Mouse (Mus musculus) kidney, postnatal 10 days (tissue): Measurements from ENCODE around the gene Trabd.

Experiments
- DNase-seq: peaks from one replicate; pipeline ENCODE4 v3.0.0; 2021; ENCODE audit warnings: mixed read lengths

Trabd gene

DNA sequence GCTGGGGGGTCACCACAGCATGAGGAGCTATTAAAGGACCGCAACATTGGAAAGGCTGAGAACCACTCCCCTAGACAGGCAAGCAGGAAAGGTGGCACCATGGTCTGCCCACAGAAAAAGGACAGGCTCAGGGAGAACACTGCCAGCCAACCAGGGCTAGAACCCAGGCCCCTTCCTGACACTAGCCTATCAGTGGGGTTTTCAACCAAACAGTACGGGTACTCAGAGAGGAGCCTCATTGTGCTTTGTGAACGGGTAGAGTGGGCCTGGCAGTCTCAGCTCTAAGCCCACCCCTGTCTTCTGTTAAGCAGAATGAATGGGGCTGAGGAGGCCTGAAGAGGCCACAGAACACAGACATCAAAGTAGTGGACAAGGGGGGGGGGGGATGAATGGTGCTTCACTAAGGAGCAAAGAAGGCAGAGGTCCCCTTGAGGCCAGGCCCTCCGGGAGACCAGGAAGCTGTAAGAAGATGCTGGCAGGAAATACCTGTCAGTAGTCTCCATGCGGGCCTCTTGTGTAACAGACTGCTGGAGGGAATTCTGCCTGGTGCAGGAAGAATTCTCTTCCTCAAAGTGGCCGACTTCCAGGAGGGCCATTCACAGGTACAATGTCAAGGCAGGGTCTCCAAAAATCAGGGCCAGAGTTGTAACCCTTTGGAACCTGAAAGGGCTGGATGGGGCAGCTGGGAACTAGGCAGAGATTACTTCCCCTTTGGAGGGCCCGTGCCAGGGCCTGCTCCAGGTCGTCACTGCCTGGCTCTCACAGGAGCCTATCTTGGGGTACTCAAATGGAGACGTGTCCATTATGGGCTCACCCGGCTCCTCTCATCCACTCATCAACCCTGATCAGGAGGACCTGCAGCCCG lies at the start of gene Trabd:
Trabd (plus strand) TSS at position 512 of the 865 bp plus-strand sequence.
- peak; percentile 26 for DNase-seq

DNA sequence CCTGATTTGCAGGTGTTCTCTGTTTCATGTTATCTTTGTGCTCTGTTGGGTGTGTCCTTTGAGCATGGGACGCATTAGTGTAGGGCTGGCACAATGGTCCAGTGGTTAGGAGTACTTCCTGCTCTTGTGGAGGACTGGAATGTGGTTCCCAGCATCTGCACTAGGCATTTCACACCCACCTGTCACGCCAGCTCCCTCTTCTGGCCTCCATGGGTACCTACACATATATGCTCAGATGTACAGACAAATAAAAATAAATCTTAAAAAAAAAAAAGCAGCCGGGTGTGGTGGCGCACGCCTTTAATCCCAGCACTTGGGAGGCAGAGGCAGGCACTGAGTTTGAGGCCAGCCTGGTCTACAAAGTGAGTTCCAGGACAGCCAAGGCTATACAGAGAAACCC lies 30.5 kb upstream of the Trabd start:
- DNase-seq: no peak

DNA sequence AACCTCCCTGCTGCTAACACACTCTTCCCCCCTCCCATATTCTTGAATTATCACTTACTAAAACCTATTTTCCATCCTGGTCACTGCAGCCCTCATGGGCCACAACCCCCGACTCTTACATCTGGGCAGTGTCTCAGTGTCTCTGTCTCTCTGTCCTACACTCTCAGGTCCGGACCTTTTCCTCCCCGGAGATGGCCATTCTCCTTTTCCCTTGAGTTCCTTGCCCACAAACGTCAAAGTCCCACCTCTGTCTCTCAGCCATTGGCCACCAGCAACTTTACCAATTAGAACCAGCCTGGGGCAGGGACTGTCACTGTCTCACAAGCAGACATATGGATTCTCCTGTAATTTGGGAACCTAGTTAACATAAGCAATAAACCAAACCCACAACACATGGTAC lies 28.6 kb upstream of the Trabd start:
- no peak for DNase-seq

DNA sequence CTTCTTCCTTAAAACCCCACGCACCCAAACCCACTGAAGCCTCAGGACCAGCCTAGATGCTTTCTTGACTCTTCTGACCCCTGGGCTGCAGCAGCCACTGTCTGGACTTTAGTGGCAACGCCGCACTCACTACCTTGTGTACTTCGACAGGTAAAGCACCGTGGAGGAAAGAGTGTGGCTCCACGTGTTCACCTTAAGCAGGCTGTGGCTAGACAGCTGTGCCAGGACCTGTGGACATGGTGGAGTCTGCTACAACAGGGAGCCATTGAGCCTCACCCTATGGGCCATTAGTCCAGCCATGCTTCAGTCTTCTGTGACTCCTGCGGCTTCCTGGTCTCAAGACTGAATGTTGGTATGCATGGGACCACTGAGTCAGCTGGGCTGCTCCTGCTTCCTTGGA lies 20.3 kb upstream of the Trabd start:
- DNase-seq: no peak

DNA sequence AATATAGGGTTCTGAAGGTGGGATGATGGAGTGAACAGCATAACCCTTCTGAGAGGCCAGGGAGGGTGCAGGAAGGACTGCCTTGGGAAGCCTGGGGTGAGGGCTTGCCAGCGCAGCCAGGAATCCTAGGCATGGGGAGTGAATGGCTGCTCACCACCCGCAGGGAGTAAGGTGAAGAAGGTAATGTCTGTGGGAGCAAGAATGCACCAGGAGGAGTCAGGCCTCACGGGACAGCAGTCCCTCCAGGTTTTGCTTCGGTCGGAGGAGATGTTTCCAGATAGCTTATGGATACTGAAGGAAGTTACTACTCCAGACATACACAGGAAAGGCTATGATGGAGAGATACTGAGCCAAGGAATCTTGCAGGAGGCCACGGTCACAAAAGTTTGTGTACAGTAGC lies 16.2 kb upstream of the Trabd start:
- no peak for DNase-seq

DNA sequence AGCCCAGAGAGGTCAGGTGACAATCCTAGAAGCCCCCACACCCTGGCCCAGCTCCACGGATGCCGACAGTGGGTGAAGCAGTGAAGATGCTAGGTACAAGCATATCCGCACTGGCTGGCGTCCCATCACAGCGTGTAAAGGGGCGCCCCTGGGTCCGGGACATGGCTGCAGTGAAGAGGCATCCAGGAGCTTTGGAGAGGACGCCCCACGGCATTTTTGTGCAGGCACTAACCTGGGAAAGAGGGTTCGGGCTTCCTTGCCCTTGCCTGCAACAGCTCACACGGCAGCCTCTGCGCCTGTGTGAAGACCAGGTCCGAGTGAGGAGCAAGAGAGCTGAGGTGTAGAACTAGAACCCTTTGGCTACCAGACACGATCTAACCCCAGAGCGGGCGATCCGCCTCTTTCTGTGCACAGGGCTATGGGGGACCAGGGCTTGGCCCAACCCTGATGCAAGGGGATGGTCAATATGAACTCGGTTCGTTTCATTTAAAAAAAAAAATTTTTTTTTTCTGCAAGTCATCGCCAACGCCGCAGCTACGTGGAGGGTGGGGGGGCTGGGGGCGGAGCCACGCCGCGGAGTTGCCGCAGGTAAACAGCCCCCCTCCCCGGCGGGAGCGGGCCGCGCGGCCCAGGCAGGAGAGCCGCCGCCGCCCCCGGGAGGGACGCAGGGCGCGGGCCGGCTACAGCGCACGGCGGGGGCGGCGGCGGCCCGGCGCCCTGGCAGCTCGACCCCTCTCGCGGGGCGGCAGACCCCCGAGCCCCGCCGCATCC lies 15.6 kb upstream of the Trabd start, which contains the start of gene Panx2:
Panx2 (plus strand) TSS at position 574 of the 771 bp plus-strand sequence.
- DNase-seq: peak; percentile 19

DNA sequence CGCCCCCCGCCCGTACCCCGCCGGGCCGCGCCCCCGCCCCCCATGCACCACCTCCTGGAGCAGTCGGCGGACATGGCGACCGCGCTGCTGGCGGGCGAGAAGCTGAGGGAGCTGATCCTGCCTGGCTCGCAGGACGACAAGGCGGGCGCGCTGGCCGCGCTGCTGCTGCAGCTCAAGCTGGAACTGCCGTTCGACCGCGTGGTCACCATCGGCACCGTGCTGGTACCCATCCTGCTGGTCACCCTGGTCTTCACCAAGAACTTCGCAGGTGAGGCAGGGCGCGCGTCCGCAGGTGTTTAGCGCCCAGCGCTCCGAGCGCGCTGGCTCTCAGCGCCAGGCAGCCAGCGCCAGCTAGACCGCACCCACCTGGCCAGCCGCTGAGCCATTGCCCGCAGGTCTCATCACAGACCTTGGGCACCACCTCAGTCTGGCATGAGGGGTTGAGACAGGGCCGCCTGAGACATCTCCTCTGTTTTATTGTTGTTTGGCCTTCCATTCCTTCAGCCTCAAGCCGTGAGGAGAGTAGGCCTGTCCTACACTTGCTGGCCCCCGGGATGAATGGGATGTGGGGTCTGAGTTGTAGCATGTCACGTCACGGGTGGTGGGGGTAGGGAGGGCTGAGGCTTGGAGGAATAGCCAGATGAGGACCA lies 14.8 kb upstream of the Trabd start:
- peak; percentile 53 for DNase-seq

DNA sequence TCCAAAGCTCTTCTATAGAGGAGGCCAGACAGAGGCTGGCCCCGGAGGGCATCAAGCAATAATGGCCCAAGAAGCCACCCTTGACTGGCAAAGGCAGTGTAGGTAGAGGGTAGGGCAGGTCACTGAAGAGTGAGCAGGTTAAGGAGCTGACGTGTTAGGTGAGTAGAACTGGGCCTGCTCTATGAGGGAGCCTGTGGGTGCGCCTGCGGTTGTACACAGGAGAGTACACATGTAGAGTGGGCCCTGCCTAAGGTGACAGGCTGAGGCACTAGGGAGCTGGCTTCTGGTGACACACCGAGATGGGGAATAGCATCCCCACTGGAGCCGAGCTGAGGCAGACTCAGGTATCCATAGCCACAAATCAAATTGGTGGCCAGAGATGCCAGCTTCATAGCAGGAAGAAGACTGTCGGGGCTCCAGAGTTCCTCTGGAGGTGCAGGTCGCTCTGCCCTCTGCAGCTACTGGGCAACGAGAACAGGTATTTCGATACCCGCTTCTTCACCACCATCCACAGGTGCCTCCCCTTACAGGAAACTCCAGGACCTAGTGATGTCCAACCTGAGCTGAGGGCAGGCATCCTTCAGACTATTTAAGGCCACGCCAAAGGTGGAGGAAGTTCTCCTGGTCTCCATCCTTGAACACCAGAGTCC lies 14.0 kb upstream of the Trabd start:
- peak; percentile 3 for DNase-seq

DNA sequence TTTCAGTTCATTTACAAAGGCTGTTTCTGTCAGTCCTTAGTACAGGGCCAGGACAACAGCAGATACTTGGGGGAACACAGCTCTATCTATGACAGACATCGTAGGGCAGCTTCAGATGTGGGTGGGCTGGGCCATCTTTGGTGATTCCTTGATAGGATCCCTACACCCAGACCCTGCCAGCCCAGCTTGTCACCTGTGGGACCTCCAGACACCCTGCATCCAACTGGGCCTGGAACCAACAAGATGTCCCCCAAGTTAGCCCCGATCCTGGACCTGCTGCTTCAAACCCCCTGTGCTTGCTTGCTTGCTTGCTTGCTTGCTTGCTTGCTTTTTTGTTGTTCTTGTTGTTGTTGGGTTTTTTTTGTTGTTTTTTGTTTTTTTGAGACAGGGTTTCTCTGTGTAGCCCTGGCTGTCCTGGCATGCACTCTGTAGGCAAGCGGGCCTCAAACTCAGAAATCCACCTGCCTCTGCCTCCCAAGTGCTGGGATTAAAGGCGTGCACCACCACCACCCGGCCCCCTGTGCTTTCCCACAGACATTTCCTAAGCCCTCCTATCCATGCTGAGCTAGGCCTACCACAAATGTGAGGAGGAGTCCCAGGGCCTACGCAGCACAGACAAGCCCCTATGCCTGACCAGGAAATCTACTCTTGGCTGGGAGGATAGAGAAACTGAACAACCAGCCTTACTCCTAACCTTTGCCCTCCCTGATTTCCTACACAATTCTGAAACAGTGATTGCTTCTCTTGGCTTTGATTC lies 13.0 kb upstream of the Trabd start:
- peak; percentile 2 for DNase-seq

DNA sequence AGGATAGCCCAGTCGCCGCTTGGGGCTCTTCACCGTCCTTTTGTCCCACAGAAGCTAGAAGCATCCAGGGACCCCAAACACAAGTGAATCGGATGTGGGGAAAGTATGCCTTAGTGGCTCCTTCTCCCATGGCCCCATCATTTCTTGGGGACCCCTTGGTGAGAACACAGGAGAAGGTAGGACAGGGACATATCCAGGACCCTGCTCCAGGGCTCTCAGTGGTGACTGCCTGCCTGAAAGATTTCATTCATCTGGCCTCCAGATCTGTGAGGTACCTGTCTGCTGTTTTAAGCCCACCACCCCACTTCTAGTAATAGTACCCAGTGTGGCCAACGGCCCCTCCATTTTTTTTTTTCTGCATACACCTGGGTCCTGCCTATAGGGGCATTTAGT lies 12.4 kb upstream of the Trabd start:
- DNase-seq: no peak

DNA sequence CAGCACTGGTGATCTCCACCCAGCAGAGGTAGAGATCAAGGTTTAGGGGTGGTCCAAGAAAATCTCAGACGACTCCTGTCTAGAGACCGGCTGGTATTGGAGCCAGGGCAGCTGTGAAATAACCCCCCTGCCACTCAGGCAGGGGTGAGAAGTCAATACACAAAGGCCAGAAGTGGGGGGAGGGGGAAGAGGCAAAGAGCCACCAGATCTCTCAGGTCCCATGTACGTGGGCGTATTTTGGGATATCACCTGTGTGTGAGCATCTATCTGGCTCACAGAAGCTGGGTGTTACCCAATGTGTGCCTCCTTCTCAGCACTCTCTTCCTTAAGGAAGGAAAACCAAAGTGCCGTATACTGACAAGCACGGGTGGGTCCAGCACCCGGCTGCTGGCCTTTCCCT lies 11.9 kb upstream of the Trabd start:
- DNase-seq: peak; percentile 2

DNA sequence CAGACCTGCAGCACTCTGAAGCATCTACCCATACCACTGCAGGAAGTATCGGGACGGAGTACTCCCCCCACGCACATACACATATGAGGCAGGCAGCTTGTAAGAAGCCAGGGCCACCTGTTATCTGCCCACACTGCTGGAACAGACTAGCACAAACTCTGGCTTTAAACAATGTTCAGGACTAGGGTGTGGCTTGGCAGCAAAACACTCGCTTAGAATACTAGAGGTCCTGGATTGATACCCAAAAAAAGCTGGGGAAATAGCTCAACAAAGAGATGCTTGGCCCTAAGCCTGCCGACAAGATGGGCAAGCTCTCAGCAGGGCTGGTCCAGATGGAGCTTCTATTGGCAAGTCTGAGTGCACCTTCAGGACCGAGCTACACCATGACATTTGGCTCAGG lies 11.4 kb upstream of the Trabd start:
- peak; percentile 2 for DNase-seq

DNA sequence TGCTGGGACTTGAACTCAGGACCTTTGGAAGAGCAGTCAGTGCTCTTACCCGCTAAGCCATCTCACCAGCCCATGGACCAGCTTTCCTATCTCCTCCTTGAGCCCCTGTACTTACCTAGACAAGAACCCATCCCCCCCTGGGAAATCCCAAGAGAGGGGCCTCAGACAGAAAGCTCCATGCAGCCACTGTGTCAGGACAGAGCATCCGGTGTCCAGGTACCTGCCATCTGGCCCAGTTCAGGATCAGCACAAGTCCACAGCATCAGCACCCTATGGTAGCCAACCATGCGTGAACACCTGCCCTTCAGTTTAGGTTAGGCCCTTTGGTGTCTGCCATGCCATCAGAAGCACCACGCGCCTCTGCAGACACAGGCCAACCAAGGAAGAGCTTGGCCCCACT lies 10.0 kb upstream of the Trabd start:
- DNase-seq: peak; percentile 2

DNA sequence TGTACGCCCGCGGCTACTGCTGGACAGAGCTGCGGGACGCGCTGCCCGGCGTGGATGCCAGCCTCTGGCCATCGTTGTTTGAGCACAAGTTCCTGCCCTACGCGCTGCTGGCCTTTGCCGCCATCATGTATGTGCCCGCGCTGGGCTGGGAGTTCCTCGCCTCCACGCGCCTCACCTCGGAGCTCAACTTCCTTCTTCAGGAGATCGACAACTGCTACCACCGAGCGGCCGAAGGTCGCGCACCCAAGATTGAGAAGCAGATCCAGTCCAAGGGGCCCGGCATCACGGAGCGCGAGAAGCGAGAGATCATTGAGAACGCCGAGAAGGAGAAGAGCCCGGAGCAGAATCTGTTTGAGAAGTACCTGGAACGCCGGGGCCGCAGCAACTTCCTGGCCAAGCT lies 7.3 kb upstream of the Trabd start:
- no peak for DNase-seq

DNA sequence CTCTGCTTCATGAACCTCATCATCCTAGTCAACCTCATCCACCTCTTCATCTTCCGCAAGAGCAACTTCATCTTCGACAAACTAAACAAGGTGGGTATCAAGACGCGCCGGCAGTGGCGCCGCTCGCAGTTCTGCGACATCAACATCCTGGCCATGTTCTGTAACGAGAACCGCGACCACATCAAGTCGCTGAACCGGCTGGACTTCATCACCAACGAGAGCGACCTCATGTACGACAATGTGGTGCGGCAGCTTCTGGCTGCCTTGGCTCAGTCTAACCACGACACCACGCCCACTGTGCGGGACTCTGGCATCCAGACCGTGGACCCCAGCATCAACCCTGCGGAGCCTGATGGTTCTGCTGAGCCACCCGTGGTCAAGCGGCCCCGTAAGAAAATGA lies 6.7 kb upstream of the Trabd start:
- no peak for DNase-seq

DNA sequence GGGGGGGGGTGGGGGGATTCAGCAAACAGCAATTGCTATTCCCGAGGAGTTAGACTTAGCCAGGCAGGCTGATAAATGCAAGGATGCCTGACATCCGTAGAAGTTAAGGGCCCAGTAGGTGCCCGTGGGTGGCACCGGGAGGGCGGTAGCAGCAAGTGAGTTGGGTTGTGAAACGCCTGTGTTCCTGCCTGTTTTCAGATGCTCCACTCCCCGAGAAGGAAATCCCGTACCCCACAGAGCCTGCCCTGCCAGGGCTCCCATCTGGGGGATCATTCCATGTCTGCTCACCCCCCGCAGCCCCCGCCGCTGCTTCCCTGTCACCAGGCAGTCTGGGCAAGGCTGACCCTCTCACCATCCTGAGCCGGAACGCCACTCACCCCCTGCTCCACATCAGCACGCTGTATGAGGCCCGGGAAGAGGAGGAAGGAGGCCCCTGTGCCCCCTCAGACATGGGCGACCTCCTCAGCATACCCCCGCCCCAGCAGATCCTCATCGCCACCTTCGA lies 5.5 kb upstream of the Trabd start:
- DNase-seq: no peak

DNA sequence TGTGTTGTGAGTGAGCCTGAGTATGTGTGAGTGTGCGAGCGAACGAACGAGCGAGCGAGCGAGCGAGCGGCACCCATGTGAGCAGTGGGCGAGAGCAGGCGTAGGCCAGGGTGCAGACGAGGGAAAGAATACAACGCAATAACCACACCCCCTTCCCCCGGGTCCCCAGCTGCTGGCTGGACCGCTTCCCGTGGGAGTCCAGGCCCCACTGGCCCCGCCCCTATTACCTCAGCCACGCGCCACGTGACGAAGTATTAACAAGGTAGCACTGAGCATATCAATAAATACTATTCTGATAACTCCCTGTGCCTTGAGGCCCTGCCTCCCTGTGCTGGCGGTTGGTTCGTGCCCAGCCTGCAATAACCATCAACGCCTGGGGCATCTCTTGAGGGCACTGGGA lies 4.3 kb upstream of the Trabd start:
- DNase-seq: peak; percentile 14

DNA sequence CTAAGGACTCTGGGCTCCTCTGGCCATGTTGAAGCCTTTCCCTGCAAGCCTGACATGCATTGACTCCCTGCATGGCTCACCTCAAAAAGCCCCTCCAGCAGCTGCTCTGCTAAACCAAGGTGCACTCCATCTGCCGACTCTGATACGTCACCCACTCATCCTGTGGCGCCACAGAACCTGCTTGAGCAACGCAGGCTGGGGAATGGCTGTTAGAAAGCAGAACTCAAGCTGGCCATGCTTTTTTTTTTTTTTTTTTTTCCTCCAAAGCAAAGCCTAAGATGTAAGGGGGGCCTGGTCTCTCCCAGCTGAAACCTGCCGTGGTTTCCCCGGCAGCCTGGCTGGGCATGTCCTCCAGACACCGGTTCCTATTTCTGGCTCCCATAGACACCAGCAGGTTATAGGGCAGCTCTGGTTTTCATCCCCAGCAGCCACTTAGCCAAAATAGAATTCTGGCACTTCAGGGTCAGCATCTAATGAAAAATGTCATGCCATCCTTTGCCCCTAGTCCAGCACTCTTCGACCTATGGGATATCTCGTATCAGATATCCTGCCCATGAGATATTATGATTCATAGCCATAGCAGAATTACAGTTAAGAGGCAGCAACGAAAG lies 826 bp upstream of the Trabd start:
- no peak for DNase-seq

DNA sequence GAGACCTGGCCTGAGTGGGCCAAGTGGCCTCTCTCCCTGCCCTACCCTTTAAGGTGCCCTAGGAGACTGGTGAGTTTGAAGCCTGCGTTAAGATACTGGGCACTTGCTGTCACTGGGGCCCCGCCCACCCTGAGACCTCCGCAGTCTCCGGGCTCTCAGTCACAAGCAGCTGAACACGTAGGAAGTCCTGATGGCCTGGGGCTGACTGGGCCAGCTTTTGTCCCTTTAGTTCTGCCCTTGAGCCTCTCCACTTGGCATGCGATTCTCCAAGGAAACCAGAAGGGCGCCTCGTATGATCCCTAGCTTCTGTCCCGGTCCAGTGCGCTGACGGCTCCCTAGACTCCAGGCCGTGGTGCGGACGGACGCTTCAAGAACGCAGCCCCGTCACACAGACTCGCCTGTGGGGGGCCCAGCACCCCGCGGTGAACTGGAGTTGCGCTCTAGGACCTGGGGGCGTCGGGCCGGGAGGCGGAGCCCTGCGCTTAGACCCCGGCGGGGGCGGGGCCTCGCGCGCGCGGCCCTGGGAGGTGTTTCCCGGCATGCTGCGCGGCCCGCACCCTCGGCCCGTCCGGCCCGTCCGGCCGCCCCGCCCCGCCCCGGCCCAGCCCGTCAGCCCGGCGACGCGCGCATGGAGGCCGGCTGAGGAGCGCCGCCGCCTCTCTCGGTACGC lies 689 bp downstream of the Trabd start:
- peak; percentile 97 for DNase-seq

DNA sequence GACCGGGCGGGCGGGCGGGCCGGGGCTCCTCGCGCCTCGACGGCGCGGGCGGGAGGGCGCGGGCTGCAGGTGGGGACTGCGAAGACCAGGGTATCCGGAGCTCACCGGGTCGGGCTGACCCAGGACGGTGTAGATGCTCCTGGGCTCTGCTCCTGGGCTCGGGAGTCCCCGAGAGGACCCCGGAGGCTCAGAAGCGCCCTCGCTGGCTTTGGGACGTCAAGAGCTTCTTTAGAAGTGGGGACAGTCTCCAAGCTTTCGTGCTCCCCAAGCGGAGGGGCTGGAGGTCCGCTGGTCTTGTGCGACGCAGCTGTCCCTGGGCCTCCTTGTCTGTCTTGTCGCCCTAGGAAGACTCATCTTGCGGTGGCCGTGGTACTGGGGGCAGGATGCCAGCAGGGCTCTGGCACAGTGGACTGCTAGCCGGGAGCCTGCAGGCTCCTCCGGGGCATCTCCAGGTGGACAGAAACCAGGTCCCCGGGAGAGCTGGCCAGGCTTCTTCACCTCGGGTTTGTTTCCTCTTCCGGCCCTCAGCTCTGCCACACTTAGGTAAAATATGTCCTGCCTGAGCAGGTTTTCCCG lies 1.3 kb downstream of the Trabd start:
- DNase-seq: peak; percentile 68
